Mouse (Mus musculus) granulocyte monocyte progenitor cell, adult 5-6 weeks (primary cell): ENCODE measurements around the gene Pdcd4. TPM values are rescaled to one million over a fixed set of nuclear protein-coding genes. Genes with fewer than 3 reads are reported as not detected.
"Not testable (repeated sequence)": the region's sequence is repeated elsewhere in the genome, so short reads cannot be mapped to it uniquely, and the experiment has no call there.

Experiments
- ATAC-seq: replicated peaks from 2 replicates; pipeline ENCODE4 v1.8.0; 2016; ENCODE audit warnings: mild to moderate bottlenecking, moderate TSS enrichment, inconsistent platforms; ENCODE audit not compliant: poor library complexity, severe bottlenecking
- total RNA-seq, 2 experiments: library from RNA; stranded (forward) in 1 of 2; stranded (reverse) in 1 of 2; fragments of 200-712, 200-1000 nt in 1 of 2; fragments of >200 nt in 1 of 2; fragmentation: Nextera tagmentation in 1 of 2; gene quantifications; 2 replicates each; pipeline ENCODE4 v1.2.3; 2014 to 2017

The Pdcd4 gene
- total RNA-seq, 2 experiments from 2014 or later, result 284 to 437 TPM

DNA sequence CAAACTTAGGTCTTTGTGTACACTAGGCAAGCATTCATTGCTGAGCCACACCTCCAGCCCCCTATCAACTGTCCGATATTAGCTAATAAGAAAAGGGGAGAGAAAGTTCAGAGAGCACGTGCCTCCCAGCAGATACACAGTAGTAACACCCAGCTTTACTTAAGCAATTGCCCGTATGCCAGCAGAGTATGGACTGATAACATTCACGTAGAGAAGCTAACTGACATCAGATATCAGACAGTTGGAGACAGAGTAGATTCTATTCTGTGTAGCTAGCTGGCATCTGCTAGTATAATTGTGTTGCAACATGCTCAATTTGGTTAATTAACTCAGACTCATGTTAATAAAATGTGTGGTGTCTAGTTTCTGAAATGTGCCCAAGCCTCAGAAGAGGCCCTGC is 49.1 kb downstream of the Pdcd4 start:
- ATAC-seq, result no peak

DNA sequence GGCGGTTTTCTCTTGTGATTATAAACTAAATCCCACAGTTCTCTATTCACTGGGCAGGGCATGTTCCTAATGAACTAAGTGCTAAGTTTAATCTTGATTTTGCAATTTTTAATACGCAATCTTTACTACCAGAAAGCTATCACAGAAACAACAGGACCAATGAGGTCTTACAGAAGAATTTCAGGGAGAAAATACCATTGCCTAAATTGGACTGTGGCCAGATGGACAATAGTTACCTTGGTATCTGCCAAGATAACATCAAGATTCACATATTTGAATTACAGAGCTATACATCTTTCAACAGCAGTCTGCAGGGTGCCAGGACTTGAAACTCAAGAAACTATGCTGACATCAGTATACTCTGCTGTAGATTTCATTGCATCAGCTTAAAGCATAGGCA is 50.3 kb downstream of the Pdcd4 start:
- no peak for ATAC-seq

DNA sequence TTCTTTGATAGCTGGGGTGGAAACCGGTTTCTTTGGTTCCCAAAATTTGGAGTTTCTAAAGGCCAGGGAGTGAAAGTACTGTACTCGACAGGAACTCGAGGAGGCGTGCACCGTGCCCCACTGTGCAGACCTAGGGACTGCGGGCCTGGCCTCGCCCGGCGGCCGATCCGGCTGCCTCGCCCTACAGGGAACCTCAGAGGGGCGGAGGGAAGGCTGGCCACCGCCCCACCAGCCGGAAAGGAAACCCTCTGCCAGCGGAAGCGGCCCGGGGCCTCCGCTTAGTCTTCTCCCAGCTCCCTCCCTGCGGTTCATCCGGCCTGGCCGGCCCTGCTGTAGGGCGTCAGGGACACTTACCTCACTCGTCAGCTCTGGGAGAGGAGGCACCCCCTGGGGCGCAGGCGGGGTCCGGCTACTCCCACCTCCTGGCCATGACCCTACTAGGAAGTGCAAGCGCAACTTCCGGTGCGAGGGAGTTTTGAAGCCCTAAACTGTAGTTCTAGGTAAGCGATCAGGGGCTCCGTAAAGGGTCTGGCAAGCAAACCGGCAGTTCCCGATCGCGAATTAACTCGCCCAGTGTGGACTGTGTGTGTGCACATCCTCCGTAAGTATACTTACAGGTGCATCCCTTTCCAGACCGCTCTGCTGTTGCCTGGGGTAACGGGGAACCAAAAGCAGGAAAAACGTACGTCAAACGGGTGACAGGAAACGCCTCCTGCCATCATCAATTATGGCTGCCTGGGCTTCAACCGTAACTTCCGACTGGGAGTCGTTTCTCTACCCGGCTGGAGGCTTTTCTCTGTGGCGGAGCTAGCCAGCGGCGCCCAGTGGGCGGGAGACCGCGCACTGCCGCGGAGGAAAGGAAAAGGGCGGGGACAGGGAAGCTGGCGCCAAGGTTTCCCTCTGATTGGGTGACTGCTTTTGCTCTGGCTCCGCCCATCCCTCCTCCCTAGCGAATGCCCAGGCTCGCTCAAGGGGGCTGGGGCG is 52.1 kb downstream of the Pdcd4 start, which contains the start of the genes Shoc2 and Bbip1:
Shoc2 (plus strand) TSS at position 505 of the 984 bp plus-strand sequence.
Bbip1 (minus strand) TSS at position 826 of the 984 bp plus-strand sequence.
- peak; percentile 78 for ATAC-seq

DNA sequence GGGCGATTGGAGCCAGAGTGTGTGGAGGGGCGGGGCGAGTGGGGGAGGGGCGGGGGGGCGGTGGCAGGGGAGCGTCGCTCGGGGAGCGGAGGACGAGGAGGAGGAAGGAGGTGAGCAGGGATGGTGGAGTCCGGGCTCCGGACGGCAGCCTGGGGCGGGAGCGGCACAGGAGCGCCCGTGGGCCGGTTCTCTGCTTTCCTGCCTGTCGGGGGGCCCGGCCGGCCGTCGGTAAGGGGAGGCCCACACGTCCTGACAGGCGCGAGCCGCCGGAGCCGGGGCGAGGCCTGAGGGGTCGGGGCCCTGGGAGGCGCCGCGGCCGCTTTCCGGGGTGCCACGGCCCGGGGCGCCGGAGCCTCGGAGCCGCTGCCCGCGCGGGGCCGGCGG is 52.7 kb downstream of the Pdcd4 start:
- ATAC-seq, result no peak

DNA sequence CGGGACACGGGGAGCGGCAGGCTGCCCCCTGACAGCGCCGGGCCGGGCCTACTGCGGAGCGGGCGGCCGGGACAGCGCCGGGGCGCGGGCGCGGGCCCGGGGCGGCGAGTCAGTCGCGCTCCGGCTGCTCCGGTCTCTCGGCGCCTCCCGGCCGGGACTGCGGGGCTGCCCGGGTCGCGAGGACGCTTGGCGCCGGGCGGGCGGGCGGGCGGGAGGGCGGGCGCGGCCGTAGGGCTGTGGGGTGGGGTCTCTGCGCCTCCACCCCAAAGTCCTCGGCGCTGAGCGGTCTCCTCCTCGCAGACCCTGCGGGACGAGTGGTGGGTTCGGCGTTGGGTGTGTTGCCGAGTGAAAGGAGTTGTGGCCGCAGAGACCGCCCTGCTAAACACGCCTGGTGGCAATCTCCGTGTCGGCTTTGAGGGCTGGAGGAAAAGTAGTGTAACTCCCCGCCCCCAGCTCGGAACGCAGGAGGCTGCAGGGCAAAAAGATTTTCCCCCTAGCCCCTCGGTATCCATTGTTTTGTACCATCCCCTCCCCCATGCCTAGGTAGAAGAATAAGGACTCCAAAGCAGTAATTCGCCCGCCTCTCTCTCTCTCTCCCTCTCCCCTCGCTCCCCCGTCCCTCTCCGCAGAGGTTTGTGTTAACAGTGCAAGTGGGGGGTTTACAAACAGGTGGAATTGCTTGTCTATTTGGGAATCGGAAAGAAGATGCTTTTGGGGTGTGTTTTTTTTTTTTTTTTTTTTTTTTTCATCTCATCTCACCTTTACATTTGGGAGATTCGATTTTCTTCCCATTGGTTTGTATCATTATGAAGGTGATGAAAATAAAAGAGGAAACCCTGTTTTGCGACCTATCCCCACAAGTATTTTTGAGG is 53.4 kb downstream of the Pdcd4 start:
- peak; percentile 3; the same call in 1 of the 2 replicates for ATAC-seq

DNA sequence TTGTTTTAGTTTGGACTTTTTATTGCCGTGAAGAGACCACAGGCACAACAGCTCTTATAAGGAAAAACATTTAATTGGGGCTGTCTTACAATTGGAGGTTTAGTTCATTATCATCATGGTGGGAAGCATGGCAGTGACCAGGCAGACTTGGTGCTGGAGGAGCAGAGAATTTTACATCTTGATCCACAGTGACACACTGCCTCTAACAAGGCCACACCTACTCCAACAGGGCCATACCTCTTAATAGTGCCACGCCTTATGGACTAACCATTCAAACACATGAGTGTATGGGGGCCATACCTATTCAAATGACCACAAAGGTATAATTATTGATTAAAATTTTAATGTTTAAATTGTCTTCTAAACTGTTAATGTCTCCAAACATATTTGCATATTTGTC is 65.5 kb downstream of the Pdcd4 start:
- no peak for ATAC-seq

DNA sequence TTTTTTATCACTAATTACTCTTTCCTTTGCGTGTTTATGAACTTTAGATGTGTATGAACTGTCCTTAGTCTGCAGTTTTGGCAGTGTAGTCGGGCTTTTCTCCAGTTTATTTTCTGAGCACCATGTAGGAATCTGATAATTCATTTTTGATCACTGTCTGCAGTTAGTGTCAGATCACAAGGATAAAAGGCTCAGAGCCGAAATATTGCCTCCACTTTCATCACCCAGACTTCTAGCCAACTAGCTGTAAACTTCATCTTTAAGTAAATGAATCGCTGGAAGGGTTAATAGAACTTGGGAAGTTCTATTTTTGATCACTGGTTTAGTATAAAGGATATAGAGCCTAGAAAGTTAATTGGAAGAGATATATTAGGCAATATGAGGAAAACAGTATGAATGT is 70.5 kb downstream of the Pdcd4 start:
- ATAC-seq, result no peak

DNA sequence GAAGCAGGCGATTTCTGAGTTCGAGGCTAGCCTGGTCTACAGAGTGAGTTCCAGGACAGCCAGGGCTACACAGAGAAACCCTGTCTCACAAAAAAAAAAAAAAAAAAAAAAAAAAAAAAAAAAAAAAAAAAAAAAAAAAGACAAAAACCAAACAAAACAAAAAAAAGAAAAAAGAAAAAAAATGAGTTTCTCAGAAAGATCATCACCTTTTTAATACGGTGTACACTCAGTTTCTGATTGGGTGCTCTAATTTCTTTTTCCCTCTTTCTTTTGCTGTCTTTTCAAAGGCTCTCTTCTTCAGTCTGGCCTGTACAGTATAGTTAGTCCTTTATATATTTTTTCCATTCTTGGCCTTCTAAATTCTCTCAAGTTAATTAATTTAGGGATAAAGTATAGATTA is 72.3 kb downstream of the Pdcd4 start:
- ATAC-seq, result not testable (repeated sequence)

DNA sequence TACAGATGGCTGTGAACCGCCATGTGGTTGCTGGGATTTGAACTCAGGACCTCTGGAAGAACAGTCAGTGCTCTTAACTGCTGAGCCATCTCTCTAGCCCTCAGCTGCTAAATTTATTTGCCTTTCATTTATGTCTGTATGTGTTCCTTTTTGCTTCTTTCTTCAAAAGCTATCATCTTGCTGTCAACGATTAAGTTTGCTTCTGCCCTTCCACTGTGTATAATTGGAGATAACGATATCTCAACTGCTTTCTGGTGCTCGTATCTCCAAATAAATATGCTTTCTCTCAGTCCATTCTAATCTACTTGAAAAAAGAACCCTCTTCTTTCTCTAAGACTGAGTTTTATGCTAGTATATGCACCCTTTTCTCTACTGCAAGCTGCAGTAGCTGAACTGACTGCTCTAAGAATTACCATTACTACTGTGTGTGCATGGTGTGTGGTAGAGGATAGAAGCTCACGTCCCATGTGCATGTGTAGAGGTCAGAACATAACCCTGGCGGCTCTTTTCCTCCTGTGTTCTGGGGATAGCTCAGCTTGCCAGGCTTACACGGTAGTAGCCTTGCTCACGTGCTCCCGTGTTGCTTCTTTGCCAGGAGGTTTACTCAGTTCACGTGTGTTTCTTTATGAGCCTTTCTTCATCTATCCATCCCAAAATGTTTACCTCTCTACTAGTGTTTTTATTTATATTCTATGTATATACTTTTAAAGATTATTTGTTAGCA is 73.0 kb downstream of the Pdcd4 start:
- ATAC-seq, result no peak

DNA sequence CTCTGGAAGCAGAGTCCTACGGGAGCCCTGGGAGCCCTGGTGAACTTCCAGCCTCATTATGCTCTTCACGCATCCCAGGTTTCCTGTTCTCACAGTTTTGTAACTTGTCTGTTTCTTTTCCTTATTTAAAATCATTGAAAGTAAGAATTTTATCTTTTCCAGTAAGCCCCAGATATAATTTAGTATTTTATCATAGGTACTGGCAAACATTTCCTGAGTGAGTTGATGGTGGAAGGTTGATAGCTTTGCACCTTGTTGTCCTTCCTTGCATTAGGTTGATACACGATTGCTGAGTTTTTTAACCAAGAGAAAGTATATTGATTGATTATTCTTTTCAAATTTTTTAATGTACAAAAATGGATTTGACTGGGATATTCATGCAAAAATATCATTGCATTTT is 77.2 kb downstream of the Pdcd4 start:
- no peak for ATAC-seq

DNA sequence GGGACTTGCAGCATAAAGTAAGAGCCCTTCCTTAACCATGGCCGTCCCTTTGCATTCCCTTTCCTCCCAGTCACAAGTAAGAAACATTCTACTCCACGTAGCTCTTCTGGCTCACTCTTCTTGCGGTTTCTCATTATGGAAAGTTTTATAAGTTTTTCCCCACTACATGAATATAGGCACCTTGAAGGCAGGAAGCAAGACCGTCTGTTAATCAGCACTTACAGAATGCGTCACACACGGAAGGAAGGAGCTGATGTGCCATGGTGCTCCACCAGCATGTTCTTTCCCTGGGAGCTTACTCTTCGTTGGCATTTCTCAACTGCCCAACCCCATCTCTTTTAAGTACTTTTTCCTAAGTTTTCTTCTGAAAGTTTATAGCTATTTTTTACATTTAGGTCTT is 79.9 kb downstream of the Pdcd4 start:
- no peak for ATAC-seq

DNA sequence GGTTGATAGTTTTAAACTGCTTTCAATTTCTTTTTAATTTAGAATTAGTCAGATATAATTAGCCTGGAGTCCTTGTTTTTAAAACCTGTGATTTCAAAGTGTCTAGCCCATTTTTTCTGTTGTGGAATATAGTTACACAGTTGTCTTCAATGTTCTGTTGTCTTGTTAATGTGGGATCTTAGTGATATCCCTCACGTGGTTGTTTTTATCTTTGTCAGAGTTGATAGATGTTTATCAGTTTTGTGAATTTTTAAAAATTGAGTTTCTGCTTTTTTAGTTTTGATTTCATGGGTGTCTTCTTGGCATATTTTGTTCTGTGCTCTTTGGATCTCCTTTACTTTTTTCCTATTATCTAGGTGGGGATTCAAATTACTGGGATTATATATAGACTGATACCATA is 81.6 kb downstream of the Pdcd4 start:
- no peak for ATAC-seq

Other genes with a start within 250 kb of the Pdcd4 start
- 0.09 and 0.41 TPM in 2 replicates for gene Rbm20, start 214.9 kb upstream of the Pdcd4 start, total RNA-seq (2014; fragmentation: Nextera tagmentation)
- 0.05 and 0.34 TPM in 2 replicates for gene Rbm20, start 214.9 kb upstream of the Pdcd4 start, total RNA-seq (2017)
- gene Shoc2, start 52.1 kb downstream of the Pdcd4 start, total RNA-seq (2014; fragmentation: Nextera tagmentation), result 28.4 and 30.1 TPM in 2 replicates
- 42.8 and 55.2 TPM in 2 replicates for gene Shoc2, start 52.1 kb downstream of the Pdcd4 start, total RNA-seq (2017)
- gene Bbip1, start 52.4 kb downstream of the Pdcd4 start, total RNA-seq (2014; fragmentation: Nextera tagmentation), result 63.6 and 91.9 TPM in 2 replicates
- gene Bbip1, start 52.4 kb downstream of the Pdcd4 start, total RNA-seq (2017), result 33.7 and 37.1 TPM in 2 replicates
- gene Adra2a, start 151.9 kb downstream of the Pdcd4 start, total RNA-seq (2014; fragmentation: Nextera tagmentation), result not detected in 2 replicates
- 0.05 TPM in 1 of 2 replicates, not detected in the other for gene Adra2a, start 151.9 kb downstream of the Pdcd4 start, total RNA-seq (2017)